Mouse (Mus musculus): ENCODE data around the gene Camp.

DNA sequence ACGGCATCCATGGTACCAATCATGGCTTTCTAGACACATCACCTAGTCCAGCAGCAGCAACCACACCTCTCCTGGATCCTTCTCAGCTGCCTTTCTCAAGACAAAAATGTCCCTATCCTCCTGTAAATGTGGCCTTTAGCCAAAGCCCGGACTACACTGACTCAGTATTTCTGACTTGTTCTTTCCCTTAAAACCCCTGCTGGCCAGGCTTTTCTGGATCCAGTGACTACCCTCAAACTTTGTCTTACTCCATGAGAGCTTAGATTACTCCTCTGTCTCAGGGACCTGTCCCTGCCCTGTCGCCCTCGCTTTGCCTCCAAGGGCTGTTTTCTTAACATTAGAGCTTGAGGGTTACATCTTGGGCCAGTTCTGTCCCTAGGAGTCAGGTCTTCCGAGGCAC is 682 bp upstream of the Camp start:
- TF ChIP-seq CTCF (IDR thresholded peaks at IDR 0.05; ENCODE audit: borderline replicate concordance, control insufficient read depth, extremely low read depth, insufficient read depth, low read length, poor library complexity) (no peak), POLR2A (IDR thresholded peaks at IDR 0.05; ENCODE audit: control insufficient read depth, extremely low read depth, insufficient read depth, low read length, poor library complexity) (no peak)

Data from thymus, adult 2 months (tissue).